Mouse (Mus musculus) left cerebral cortex, postnatal 4 days (tissue): ENCODE measurements around the gene Ttc27. TPM values are rescaled to one million over a fixed set of nuclear protein-coding genes. Genes with fewer than 3 reads are reported as not detected.
A peak's percentile ranks its signal among the peaks of the same experiment; 100 is the strongest.
"Not testable (repeated sequence)": the region's sequence is repeated elsewhere in the genome, so short reads cannot be mapped to it uniquely, and the experiment has no call there.

Experiments
- DNase-seq: peaks from one replicate; pipeline ENCODE4 v3.0.0-alpha.2; 2022
- intact Hi-C: fragments of 180-260 bp; cut with DNase I; formaldehyde crosslinking; loops from one replicate; pipeline ENCODE4 v1.15.1; 2025
- total RNA-seq, 2 experiments: library from RNA; stranded (reverse); gene quantifications; 2 replicates each; pipeline ENCODE4 v1.2.3; 2021

Gene Ttc27
- 10 to 100 TPM; 25.8 to 26.3 TPM for total RNA-seq

GRCm38 (mm10) chr17:74717618-74718151, at the start of gene Ttc27:
Ttc27 (plus strand) TSS chr17:74717732.
- intact Hi-C loops, result no loop called here
- peak; percentile 97 for DNase-seq

GRCm38 (mm10) chr17:74668010-74668409, 49.5 kb upstream of the Ttc27 start:
- no peak for DNase-seq
- intact Hi-C loops, result no loop called here

GRCm38 (mm10) chr17:74670031-74670430, 47.5 kb upstream of the Ttc27 start:
- no peak for DNase-seq
- intact Hi-C loops, result no loop called here

GRCm38 (mm10) chr17:74672446-74672845, 45.1 kb upstream of the Ttc27 start:
- intact Hi-C loops, result no loop called here

GRCm38 (mm10) chr17:74673251-74673650, 44.3 kb upstream of the Ttc27 start:
- intact Hi-C loops, result no loop called here
- DNase-seq, result peak; percentile 8

More at GRCm38 (mm10) chr17:74672446-74672845, 45.1 kb upstream of the Ttc27 start:
- no peak for DNase-seq

GRCm38 (mm10) chr17:74678061-74678460, 39.5 kb upstream of the Ttc27 start:
- intact Hi-C loops, result no loop called here
- DNase-seq, result no peak

GRCm38 (mm10) chr17:74684927-74685326, 32.6 kb upstream of the Ttc27 start:
- intact Hi-C loops, result no loop called here

GRCm38 (mm10) chr17:74688555-74688954, 29.0 kb upstream of the Ttc27 start:
- intact Hi-C loops, result no loop called here
- DNase-seq, result no peak

More at GRCm38 (mm10) chr17:74684927-74685326, 32.6 kb upstream of the Ttc27 start:
- no peak for DNase-seq

- intact Hi-C loops, result no loop called here
- DNase-seq, result no peak
Measured at GRCm38 (mm10) chr17:74689406-74689805, 28.1 kb upstream of the Ttc27 start.

- DNase-seq, intact Hi-C loops: not testable (repeated sequence)
Measured at GRCm38 (mm10) chr17:74701661-74702060, 15.9 kb upstream of the Ttc27 start.

GRCm38 (mm10) chr17:74705480-74705879, 12.1 kb upstream of the Ttc27 start:
- intact Hi-C loops, result no loop called here
- no peak for DNase-seq

GRCm38 (mm10) chr17:74706593-74706992, 10.9 kb upstream of the Ttc27 start:
- intact Hi-C loops, result no loop called here
- DNase-seq, result no peak

GRCm38 (mm10) chr17:74707637-74708152, 9.8 kb upstream of the Ttc27 start:
- intact Hi-C loops, result no loop called here
- no peak for DNase-seq

GRCm38 (mm10) chr17:74710731-74711130, 6.8 kb upstream of the Ttc27 start:
- DNase-seq, result no peak
- intact Hi-C loops, result no loop called here

- no peak for DNase-seq
- intact Hi-C loops, result no loop called here
Measured at GRCm38 (mm10) chr17:74711627-74712026, 5.9 kb upstream of the Ttc27 start.

- intact Hi-C loops, result no loop called here
- no peak for DNase-seq
Measured at GRCm38 (mm10) chr17:74715128-74715527, 2.4 kb upstream of the Ttc27 start.

- DNase-seq, result no peak
- intact Hi-C loops, result no loop called here
Measured at GRCm38 (mm10) chr17:74715724-74716123, 1.8 kb upstream of the Ttc27 start.

- DNase-seq, result no peak
- intact Hi-C loops, result no loop called here
Measured at GRCm38 (mm10) chr17:74716643-74717042, 889 bp upstream of the Ttc27 start.

GRCm38 (mm10) chr17:74717091-74717617, 378 bp upstream of the Ttc27 start:
- intact Hi-C loops, result no loop called here
- no peak for DNase-seq

- no peak for DNase-seq
Measured at GRCm38 (mm10) chr17:74732872-74733271, 15.3 kb downstream of the Ttc27 start.

GRCm38 (mm10) chr17:74735392-74735791, 17.9 kb downstream of the Ttc27 start:
- DNase-seq, result no peak
- intact Hi-C loops, result no loop called here

More at GRCm38 (mm10) chr17:74732872-74733271, 15.3 kb downstream of the Ttc27 start:
- intact Hi-C loops, result no loop called here

GRCm38 (mm10) chr17:74749659-74750058, 32.1 kb downstream of the Ttc27 start:
- DNase-seq, result no peak
- intact Hi-C loops, result no loop called here

- DNase-seq, result no peak
- intact Hi-C loops, result no loop called here
Measured at GRCm38 (mm10) chr17:74751026-74751425, 33.5 kb downstream of the Ttc27 start.
